Comparison of ENCODE assay signal across 9 mouse cellular contexts in genomic region chr13:42822545-42822944, GRCm38 (mm10).
DNase-seq lines count a peak whose midpoint lies in the region; ATAC-seq and TF ChIP-seq lines count a peak whose summit lies in the region.
"Had no signal": no experiment of that assay in that cellular context is flagged by ENCODE, and none has a peak within 500 bp of the region (broad histone marks: within the 10 kb centered on the region; RNA-seq: fewer than 3 reads in every experiment).

No protein-coding gene starts in this region.

- H3K4me3 ChIP-seq in intestine, embryonic 14.5 days (ENCODE audit: low read depth, low read length), result no peak overlapping the region
- no peak overlapping the region for H3K4me3 ChIP-seq in intestine, embryonic 16.5 days (ENCODE audit: low read length)
- no peak overlapping the region for H3K4me3 ChIP-seq in cortical plate, adult 2 months (ENCODE audit: insufficient read depth, low read length)
- H3K4me3 ChIP-seq in kidney, adult 2 months (ENCODE audit: insufficient read depth, low read depth, low read length), result no peak overlapping the region
- no peak overlapping the region for H3K4me3 ChIP-seq in limb, embryonic 11.5 days (ENCODE audit: low read depth, low read length)
- H3K4me3 ChIP-seq: myocyte had no signal

- no peaks in the 10 kb centered on the region for H3K36me3 ChIP-seq in intestine, embryonic 14.5 days (ENCODE audit: control insufficient read depth, insufficient read depth, low read length)
- H3K36me3 ChIP-seq in intestine, embryonic 16.5 days (ENCODE audit: control insufficient read depth, insufficient read depth, low read length), result no peaks in the 10 kb centered on the region
- H3K36me3 ChIP-seq in kidney, adult 2 months (ENCODE audit: control insufficient read depth, insufficient read depth, low read length), result no peaks in the 10 kb centered on the region
- no peaks in the 10 kb centered on the region for H3K36me3 ChIP-seq in limb, embryonic 11.5 days (ENCODE audit: control insufficient read depth, insufficient read depth, low read length)

- H3K9me3 ChIP-seq in intestine, embryonic 14.5 days (ENCODE audit: control insufficient read depth, low read length), result no peaks in the 10 kb centered on the region
- H3K9me3 ChIP-seq in intestine, embryonic 16.5 days (ENCODE audit: control insufficient read depth, low read length), result no peaks in the 10 kb centered on the region
- no peaks in the 10 kb centered on the region for H3K9me3 ChIP-seq in limb, embryonic 11.5 days (ENCODE audit: control insufficient read depth, low read length)

- peaks cover 7% of the 10 kb centered on the region; the same call in 1 of the 2 replicates for H3K4me1 ChIP-seq in intestine, embryonic 14.5 days (replicated peaks; ENCODE audit: control insufficient read depth, insufficient read depth, low read length)
- peaks cover 2% of the 10 kb centered on the region; the same call in 1 of the 2 replicates for H3K4me1 ChIP-seq in intestine, embryonic 16.5 days (ENCODE audit: control insufficient read depth, insufficient read depth, low read length)
- H3K4me1 ChIP-seq in cortical plate, adult 2 months (ENCODE audit: control insufficient read depth, insufficient read depth, low read length), result peaks cover 15% of the 10 kb centered on the region
- peaks cover 4% of the 10 kb centered on the region; the same call in 1 of the 2 replicates for H3K4me1 ChIP-seq in kidney, adult 2 months (ENCODE audit: control insufficient read depth, insufficient read depth, low read length)
- H3K4me1 ChIP-seq in limb, embryonic 11.5 days (ENCODE audit: control insufficient read depth, insufficient read depth, low read length), result no peaks in the 10 kb centered on the region

- TF ChIP-seq CTCF in cortical plate, adult 2 months (IDR thresholded peaks at IDR 0.05; ENCODE audit: extremely low read depth, insufficient read depth, low read length), result peak; percentile 88
- peak; percentile 86 for TF ChIP-seq CTCF in kidney, adult 2 months (conservative IDR thresholded peaks at IDR 0.05; ENCODE audit: insufficient read depth, insufficient read length, low read depth, low read length)

- intact Hi-C loops in gastrocnemius, postnatal 36 days (cut with DNase I), result no loop called here

- 0 out of 2 replicates have a peak, but pooled peaks have one; percentile 47 for ATAC-seq in intestine, embryonic 14.5 days (replicated peaks; ENCODE audit: low FRiP score, low TSS enrichment, low read depth)
- ATAC-seq in intestine, embryonic 16.5 days, result no peak
- no peak for ATAC-seq in limb, embryonic 11.5 days (ENCODE audit: insufficient number of reproducible peaks, low FRiP score, low TSS enrichment, low read depth)

- no peak overlapping the region for H3K4me2 ChIP-seq in intestine, embryonic 14.5 days (ENCODE audit: low read length)
- no peak overlapping the region for H3K4me2 ChIP-seq in intestine, embryonic 16.5 days (ENCODE audit: low read depth, low read length)
- no peak overlapping the region for H3K4me2 ChIP-seq in limb, embryonic 11.5 days (ENCODE audit: low read depth, severe bottlenecking)

- TF ChIP-seq POLR2A in cortical plate, adult 2 months (IDR thresholded peaks at IDR 0.05; ENCODE audit: extremely low read depth, insufficient read depth, low read length), result no peak
- no peak for TF ChIP-seq POLR2A in kidney, adult 2 months (IDR thresholded peaks at IDR 0.05; ENCODE audit: low read depth, low read length)

- 21% methylated on average over 10 of the region's 10 CpGs for WGBS in intestine, embryonic 14.5 days
- 17% methylated on average over 10 of the region's 10 CpGs for whole genome bisulfite sequencing in intestine, embryonic 16.5 days
- 14% methylated on average over 10 of the region's 10 CpGs for WGBS in kidney, adult 2 months
- WGBS in limb, embryonic 11.5 days, result 18% methylated on average over 10 of the region's 10 CpGs

- no peaks in the 10 kb centered on the region for H3K27me3 ChIP-seq in intestine, embryonic 14.5 days (replicated peaks; ENCODE audit: control insufficient read depth, insufficient read depth, low read length)
- no peaks in the 10 kb centered on the region for H3K27me3 ChIP-seq in intestine, embryonic 16.5 days (replicated peaks; ENCODE audit: control insufficient read depth, insufficient read depth, low read length)
- no peaks in the 10 kb centered on the region for H3K27me3 ChIP-seq in kidney, adult 2 months (replicated peaks; ENCODE audit: control insufficient read depth, insufficient read depth, low read length)
- H3K27me3 ChIP-seq in limb, embryonic 11.5 days (ENCODE audit: control insufficient read depth, insufficient read depth, low read length), result no peaks in the 10 kb centered on the region

- no peak overlapping the region for H3K27ac ChIP-seq in intestine, embryonic 14.5 days (ENCODE audit: low read depth)
- no peak overlapping the region for H3K27ac ChIP-seq in intestine, embryonic 16.5 days (ENCODE audit: low read length)
- H3K27ac ChIP-seq in cortical plate, adult 2 months (ENCODE audit: insufficient read depth, low read length), result no peak overlapping the region
- H3K27ac ChIP-seq in kidney, adult 2 months (ENCODE audit: insufficient read depth, low read depth, low read length), result peak overlapping the region; percentile 56; the same call in 1 of the 2 replicates
- H3K27ac ChIP-seq in limb, embryonic 11.5 days (replicated peaks; ENCODE audit: low read depth, low read length), result no peak overlapping the region

- no peak overlapping the region for H3K9ac ChIP-seq in intestine, embryonic 14.5 days (ENCODE audit: low read length)
- H3K9ac ChIP-seq in intestine, embryonic 16.5 days (ENCODE audit: low read depth, low read length), result no peak overlapping the region
- no peak overlapping the region for H3K9ac ChIP-seq in limb, embryonic 11.5 days (ENCODE audit: low read length)

- DNase-seq in intestine, embryonic 14.5 days (ENCODE audit: low spot score), result peak; percentile 98
- DNase-seq in gastrocnemius, postnatal 36 days, result peak; percentile 67 to 71
- DNase-seq in kidney, adult 2 months, result peak; percentile 80
- peak; percentile 95 for DNase-seq in limb, embryonic 11.5 days (ENCODE audit: low spot score)
- DNase-seq in natural killer cell, adult 2 months (ENCODE audit: low spot score in 2 of 2), result peak; percentile 33 to 50
- peak; percentile 11 to 44 for DNase-seq in spleen, postnatal 36 days (ENCODE audit: low spot score in 2 of 2)

Comparison
In these comparisons a context has a peak if more than half of its experiments do, and no peak if none do; other contexts are left out.
1. DNase-seq: peak in every context shown above with its lines; median percentile 98 in intestine, embryonic 14.5 days; 95 in limb, embryonic 11.5 days; 80 in kidney, adult 2 months; 69 in gastrocnemius, postnatal 36 days; 42 in natural killer cell, adult 2 months; 28 in spleen, postnatal 36 days.